Mouse (Mus musculus) limb, embryonic 14.5 days (tissue): Measurements from ENCODE around the gene Hcls1. TPM values are rescaled to one million over a fixed set of nuclear protein-coding genes. Genes with fewer than 3 reads are reported as not detected.

Experiments
- ATAC-seq: fragments of 200-750 bp; cut with Nextera tagmentation; 2 replicates; pipeline ENCODE4 v1.8.0; 2017; ENCODE audit warnings: low read depth, moderate number of reproducible peaks, moderate TSS enrichment; ENCODE audit not compliant: low FRiP score
- DNase-seq: peaks from one replicate; pipeline ENCODE4 v3.0.0-alpha.2; 2015; ENCODE audit warnings: low spot score
- H3K27ac ChIP-seq: fragments of 300-500 bp; sonication (generic); replicated peaks from 2 replicates; pipeline ENCODE4 v1.5.1; 2014; ENCODE audit warnings: low read depth, mild to moderate bottlenecking, low read length, moderate library complexity, mixed read lengths
- H3K27me3 ChIP-seq: fragments of 300-500 bp; sonication (generic); 2 replicates; pipeline ENCODE4 v1.6.1; 2014; ENCODE audit warnings: low read length, mixed read lengths; ENCODE audit not compliant: control insufficient read depth, insufficient read depth
- H3K36me3 ChIP-seq: fragments of 300-500 bp; sonication (generic); 2 replicates; pipeline ENCODE4 v1.6.1; 2014; ENCODE audit warnings: mild to moderate bottlenecking, low read length, moderate library complexity, mixed read lengths; ENCODE audit not compliant: control insufficient read depth, insufficient read depth
- H3K4me1 ChIP-seq: fragments of 300-500 bp; sonication (generic); 2 replicates; pipeline ENCODE4 v1.6.1; 2014; ENCODE audit warnings: antibody characterized with exemption, low read length, mixed read lengths; ENCODE audit not compliant: control insufficient read depth, insufficient read depth
- H3K4me2 ChIP-seq: fragments of 300-500 bp; sonication (generic); replicated peaks from 2 replicates; pipeline ENCODE4 v1.6.1; 2014; ENCODE audit warnings: low read depth, mild to moderate bottlenecking, low read length, moderate library complexity; ENCODE audit not compliant: severe bottlenecking
- H3K4me3 ChIP-seq: fragments of 300-500 bp; sonication (generic); replicated peaks from 2 replicates; pipeline ENCODE4 v1.5.1; 2014; ENCODE audit warnings: low read length
- H3K9ac ChIP-seq: fragments of 300-500 bp; sonication (generic); 2 replicates; pipeline ENCODE4 v1.6.1; 2014; ENCODE audit warnings: mild to moderate bottlenecking, low read depth, low read length, moderate library complexity; ENCODE audit not compliant: severe bottlenecking
- H3K9me3 ChIP-seq: fragments of 300-500 bp; sonication (generic); 2 replicates; pipeline ENCODE4 v1.6.1; 2016; ENCODE audit warnings: low read length; ENCODE audit not compliant: control insufficient read depth
- POLR2A ChIP-seq: fragments of 200-500 bp; IDR thresholded peaks from 2 replicates; pipeline ENCODE4 v1.8.0; 2012; ENCODE audit warnings: inconsistent platforms, mild to moderate bottlenecking, moderate library complexity, borderline replicate concordance; ENCODE audit not compliant: insufficient read depth, insufficient read length; ENCODE audit errors: extremely low read depth
- WGBS: fragments of 180-500 bp; shearing (Covaris S2); extraction: QIAGEN DNeasy Blood & Tissue Kit; methylation state at CpG from one replicate; pipeline ENCODE4 v1.1.7; 2014; 5-methylcytosine and 5-hydroxymethylcytosine counted together
- polyA plus RNA-seq, 2 experiments: library from polyadenylated mRNA; depleted of rRNA in 1 of 2; stranded (reverse) in 1 of 2; unstranded in 1 of 2; fragments of >200 nt; fragmentation: Nextera tagmentation in 1 of 2; extraction: Ambion mirVana in 1 of 2; gene quantifications; 2 replicates each; pipeline versions ENCODE4 v1.2.1 to v1.2.3; 2012 to 2014

Hcls1 gene
- polyA plus RNA-seq, 2 experiments = 3.3 to 7.7 TPM

- no peak for DNase-seq
- no peak overlapping the region for H3K27ac ChIP-seq
- no peak overlapping the region for H3K9ac ChIP-seq
- H3K9me3 ChIP-seq = no peaks in the 10 kb centered on the region
- ATAC-seq = no peak
- no peaks in the 10 kb centered on the region for H3K4me1 ChIP-seq
- H3K4me2 ChIP-seq = no peak overlapping the region
- no peaks in the 10 kb centered on the region for H3K27me3 ChIP-seq
- no peak overlapping the region for H3K4me3 ChIP-seq
- TF ChIP-seq POLR2A = no peak
- WGBS = 66% methylated on average over 6 of the region's 6 CpGs
- H3K36me3 ChIP-seq = peaks cover 88% of the 10 kb centered on the region
Measured at GRCm38 (mm10) chr16:36925797-36926196, 9.0 kb upstream of the Hcls1 start.

DNA sequence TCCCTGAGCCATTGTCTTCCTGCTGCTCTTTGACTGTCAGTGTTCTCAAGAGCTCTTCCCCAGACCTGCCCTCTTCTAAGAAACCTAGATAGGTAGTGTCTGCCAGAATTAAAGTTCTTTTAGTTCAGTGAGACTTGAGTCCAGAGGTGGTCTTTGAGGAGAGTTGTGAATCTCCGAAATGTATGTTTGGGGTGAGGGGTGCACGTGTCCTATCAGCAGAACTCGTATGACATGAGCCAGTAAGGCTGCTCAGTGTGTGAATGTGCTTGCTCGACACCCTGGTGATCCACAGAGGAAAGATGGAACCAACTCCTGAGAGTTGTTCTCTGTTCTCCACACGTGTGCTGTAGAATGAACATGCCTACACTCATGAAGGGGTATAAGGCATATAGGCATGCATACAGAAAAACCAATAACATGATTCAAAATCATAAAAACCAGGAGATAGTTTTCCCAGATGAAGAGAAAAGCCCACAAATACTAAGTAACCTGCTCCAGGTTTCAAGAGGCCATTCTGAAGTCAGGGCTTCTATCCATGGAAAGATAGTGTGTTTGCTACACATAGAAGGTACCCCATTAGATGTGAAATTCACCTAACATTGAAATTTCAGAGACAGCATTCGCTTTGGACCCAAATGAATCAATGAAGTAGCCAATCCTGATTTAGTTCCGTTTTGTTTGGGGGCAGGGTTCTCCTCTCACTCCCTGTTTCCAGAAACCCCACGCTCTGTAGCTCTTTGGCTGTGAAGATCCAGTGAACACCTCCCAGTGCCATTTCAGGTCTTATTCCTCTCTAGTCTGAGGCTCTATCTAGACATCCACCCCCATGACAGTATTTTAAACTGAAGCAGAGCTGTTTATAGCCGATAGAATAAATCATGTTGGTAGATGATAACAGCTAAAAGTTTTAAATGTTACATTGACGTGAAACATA lies 8.0 kb upstream of the Hcls1 start:
- Histone ChIP-seq H3K4me1 (no peaks in the 10 kb centered on the region), H3K9me3 (no peaks in the 10 kb centered on the region), H3K36me3 (peaks cover 90% of the 10 kb centered on the region), H3K4me2 (no peak overlapping the region), H3K9ac (no peak overlapping the region), H3K27ac (no peak overlapping the region), H3K4me3 (no peak overlapping the region), H3K27me3 (no peaks in the 10 kb centered on the region)
- 94% methylated on average over 10 of the region's 10 CpGs for WGBS
- DNase-seq (no peak), ATAC-seq (no peak)
- no peak for TF ChIP-seq POLR2A

- ATAC-seq = no peak
- WGBS = 85% methylated on average over 10 of the region's 10 CpGs
- Histone ChIP-seq H3K4me3 (no peak overlapping the region), H3K27ac (no peak overlapping the region), H3K27me3 (no peaks in the 10 kb centered on the region), H3K36me3 (peaks cover 96% of the 10 kb centered on the region), H3K9me3 (no peaks in the 10 kb centered on the region), H3K4me2 (no peak overlapping the region), H3K4me1 (no peaks in the 10 kb centered on the region), H3K9ac (no peak overlapping the region)
- no peak for TF ChIP-seq POLR2A
- DNase-seq = no peak
Measured at GRCm38 (mm10) chr16:36927495-36928105, 7.2 kb upstream of the Hcls1 start.

- no peaks in the 10 kb centered on the region for H3K27me3 ChIP-seq
- ATAC-seq (no peak), DNase-seq (no peak)
- H3K4me2 ChIP-seq = no peak overlapping the region
- no peak for TF ChIP-seq POLR2A
- no peak overlapping the region for H3K9ac ChIP-seq
- 94% methylated on average over 8 of the region's 8 CpGs for WGBS
- no peaks in the 10 kb centered on the region for H3K9me3 ChIP-seq
- H3K36me3 ChIP-seq = peaks cover 95% of the 10 kb centered on the region
- H3K4me1 ChIP-seq = no peaks in the 10 kb centered on the region
- no peak overlapping the region for H3K4me3 ChIP-seq
- no peak overlapping the region for H3K27ac ChIP-seq
Measured at GRCm38 (mm10) chr16:36928106-36928500, 6.7 kb upstream of the Hcls1 start.

GRCm38 (mm10) chr16:36929216-36929615 lies 5.6 kb upstream of the Hcls1 start:
- H3K4me2 ChIP-seq = no peak overlapping the region
- WGBS = 97% methylated on average over 7 of the region's 7 CpGs
- H3K9me3 ChIP-seq = no peaks in the 10 kb centered on the region
- TF ChIP-seq POLR2A = no peak
- no peak overlapping the region for H3K4me3 ChIP-seq
- H3K9ac ChIP-seq = no peak overlapping the region
- H3K4me1 ChIP-seq = peaks cover 6% of the 10 kb centered on the region; the same call in 1 of the 2 replicates
- H3K27me3 ChIP-seq = no peaks in the 10 kb centered on the region
- no peak for DNase-seq
- peaks cover 85% of the 10 kb centered on the region for H3K36me3 ChIP-seq
- no peak overlapping the region for H3K27ac ChIP-seq
- ATAC-seq = no peak
